Mouse (Mus musculus) ES-Bruce4 (cell line): ENCODE measurements at regions not wholly inside any gene's neighbourhood (a gene's known extent, or its start where the extent isn't known, plus 50 kb on each side); places are given as distances from the start of the nearest gene placed in this dataset.

ENCODE experiments used
- H3K27ac ChIP-seq: 2 replicates; pipeline ENCODE4 v1.5.1; 2012; ENCODE audit warnings: low read length, inconsistent platforms; ENCODE audit not compliant: insufficient read depth
- H3K27me3 ChIP-seq: 2 replicates; pipeline ENCODE4 v1.6.1; 2012; ENCODE audit warnings: mild to moderate bottlenecking, low read length, inconsistent platforms; ENCODE audit not compliant: control insufficient read depth, poor library complexity, insufficient read depth, severe bottlenecking
- H3K36me3 ChIP-seq: 2 replicates; pipeline ENCODE4 v1.6.1; 2012; ENCODE audit warnings: inconsistent platforms, mild to moderate bottlenecking, low read length, moderate library complexity; ENCODE audit not compliant: control insufficient read depth, poor library complexity, insufficient read depth, severe bottlenecking
- H3K4me1 ChIP-seq: one replicate; pipeline ENCODE4 v1.8.1; 2011; ENCODE audit warnings: low read length; ENCODE audit not compliant: control insufficient read depth, insufficient read depth
- H3K4me3 ChIP-seq: 2 replicates; pipeline ENCODE4 v1.5.1; 2011; ENCODE audit warnings: low read depth, mild to moderate bottlenecking, low read length
- H3K9ac ChIP-seq: 2 replicates; pipeline ENCODE4 v1.6.1; 2012; ENCODE audit warnings: low read depth, mild to moderate bottlenecking, inconsistent platforms; ENCODE audit not compliant: poor library complexity, severe bottlenecking
- H3K9me3 ChIP-seq: replicated peaks from 2 replicates; pipeline ENCODE4 v1.6.1; 2012; ENCODE audit warnings: mild to moderate bottlenecking, low read length, inconsistent platforms; ENCODE audit not compliant: control insufficient read depth, poor library complexity, insufficient read depth, severe bottlenecking
- CTCF ChIP-seq: IDR thresholded peaks from one replicate; pipeline ENCODE4 v1.8.1; 2011; ENCODE audit warnings: low read depth, low read length
- EP300 ChIP-seq: IDR thresholded peaks from 2 replicates; pipeline ENCODE4 v1.6.1; 2011; ENCODE audit warnings: low read depth, low read length; ENCODE audit not compliant: insufficient read depth
- POLR2A ChIP-seq: IDR thresholded peaks from one replicate; pipeline ENCODE4 v1.8.1; 2011; ENCODE audit warnings: low read length; ENCODE audit not compliant: insufficient read depth

DNA sequence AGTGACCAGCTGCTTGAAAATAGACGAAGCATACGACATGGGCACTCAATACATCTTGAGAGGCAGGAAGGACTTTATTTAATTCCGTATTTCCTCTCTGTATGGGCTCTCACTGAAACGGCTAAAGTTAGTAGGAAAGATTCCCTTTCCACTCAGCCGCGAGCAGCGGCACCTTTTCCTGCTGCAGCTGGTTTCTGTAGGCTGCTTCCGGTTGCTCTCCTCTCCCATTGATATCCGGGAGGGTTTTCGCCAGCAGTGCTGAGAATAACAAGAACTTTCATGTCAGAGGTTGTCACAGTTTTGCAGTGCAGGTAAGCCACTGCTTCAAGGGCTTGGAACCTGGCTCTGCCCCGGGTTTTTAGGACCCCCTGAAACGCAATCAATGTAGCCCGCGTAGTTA is 153.1 kb upstream of the Satb1 start:
- Histone ChIP-seq H3K9ac (no peak overlapping the region), H3K4me3 (no peak overlapping the region), H3K27ac (no peak overlapping the region), H3K4me1 (no peaks in the 10 kb centered on the region), H3K36me3 (no peaks in the 10 kb centered on the region), H3K27me3 (no peaks in the 10 kb centered on the region), H3K9me3 (no peaks in the 10 kb centered on the region)
- TF ChIP-seq CTCF (no peak), POLR2A (no peak), EP300 (no peak)

GRCm38 (mm10) chr17:51979126-51979525 is 146.0 kb upstream of the Satb1 start:
- Histone ChIP-seq H3K9me3 (no peaks in the 10 kb centered on the region), H3K36me3 (no peaks in the 10 kb centered on the region), H3K4me1 (no peaks in the 10 kb centered on the region), H3K9ac (no peak overlapping the region), H3K4me3 (no peak overlapping the region), H3K27ac (no peak overlapping the region), H3K27me3 (no peaks in the 10 kb centered on the region)
- TF ChIP-seq POLR2A = no peak
- no peak for TF ChIP-seq EP300
- no peak for TF ChIP-seq CTCF

- TF ChIP-seq CTCF = peak; percentile 11
- no peak for TF ChIP-seq POLR2A
- H3K27me3 ChIP-seq = no peaks in the 10 kb centered on the region
- no peaks in the 10 kb centered on the region; the same call in 1 of the 2 replicates for H3K9me3 ChIP-seq
- no peaks in the 10 kb centered on the region for H3K4me1 ChIP-seq
- no peak overlapping the region for H3K4me3 ChIP-seq
- H3K9ac ChIP-seq = no peak overlapping the region
- no peak overlapping the region for H3K27ac ChIP-seq
- no peaks in the 10 kb centered on the region for H3K36me3 ChIP-seq
Measured at GRCm38 (mm10) chr17:51971444-51971843, 138.4 kb upstream of the Satb1 start.

DNA sequence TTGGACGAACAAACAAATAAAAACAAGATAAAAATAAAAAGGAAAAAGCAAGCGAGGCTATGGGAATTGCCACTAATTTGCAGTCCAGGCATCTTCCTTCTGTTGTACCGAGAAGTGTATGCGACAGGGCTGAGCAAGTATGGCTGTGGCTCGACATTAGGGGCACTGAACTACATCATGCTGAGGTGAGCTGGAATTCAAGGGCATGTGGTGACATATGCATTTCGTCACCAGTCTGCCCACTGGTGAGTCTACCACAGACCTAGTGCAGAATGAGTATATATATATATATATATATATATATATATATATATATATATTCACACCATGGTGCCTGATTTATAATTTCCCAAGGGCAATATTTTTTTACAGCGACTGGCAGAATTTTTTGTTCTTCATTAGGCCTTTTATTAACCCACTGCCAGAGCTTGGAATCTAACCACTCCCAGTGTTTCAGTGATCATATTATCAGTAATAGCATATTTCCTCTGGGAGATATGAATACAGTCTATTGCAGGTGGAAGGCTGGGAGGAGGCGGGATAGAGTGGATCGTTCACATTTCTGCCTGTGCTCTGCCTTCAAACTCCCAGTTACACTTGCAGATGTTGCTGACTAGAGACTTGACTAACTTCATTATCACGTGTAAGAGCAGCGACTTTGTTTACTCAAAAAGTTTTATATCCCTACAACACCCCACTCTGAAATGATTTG is 133.6 kb upstream of the Satb1 start:
- Histone ChIP-seq H3K27ac (no peak overlapping the region), H3K27me3 (no peaks in the 10 kb centered on the region), H3K4me3 (no peak overlapping the region), H3K9ac (no peak overlapping the region), H3K36me3 (no peaks in the 10 kb centered on the region), H3K4me1 (no peaks in the 10 kb centered on the region), H3K9me3 (no peaks in the 10 kb centered on the region; the same call in 1 of the 2 replicates)
- TF ChIP-seq CTCF = no peak
- no peak for TF ChIP-seq EP300
- TF ChIP-seq POLR2A = no peak

DNA sequence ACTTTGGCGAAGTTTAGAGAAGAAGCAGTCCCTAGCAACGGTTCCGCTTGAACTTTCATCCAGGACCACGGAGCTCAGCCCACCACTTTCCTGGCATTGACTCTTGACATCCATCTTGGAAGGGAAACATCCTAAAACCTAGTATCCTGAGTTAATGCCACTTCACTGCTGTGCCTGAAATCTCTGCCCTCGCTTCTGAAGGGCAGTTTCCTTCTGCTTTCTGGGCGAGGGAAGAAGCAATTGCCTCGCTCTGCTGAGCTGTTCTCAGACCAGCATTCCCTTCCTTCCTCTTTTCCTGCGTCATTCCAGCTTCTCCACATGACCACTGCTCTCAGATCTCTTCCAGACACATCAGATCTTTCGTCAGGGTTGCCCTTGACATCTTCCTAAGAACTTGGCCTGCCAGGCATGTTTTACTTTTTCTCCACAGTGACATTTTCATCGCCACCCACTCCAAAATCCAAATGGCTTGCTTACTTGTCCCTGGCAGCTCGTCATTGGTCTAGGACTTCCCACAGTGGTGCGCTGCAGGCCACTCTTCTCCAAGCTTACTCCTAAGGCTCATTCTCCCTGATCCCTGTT is 129.5 kb upstream of the Satb1 start:
- Histone ChIP-seq H3K4me3 (no peak overlapping the region), H3K27ac (no peak overlapping the region), H3K4me1 (no peaks in the 10 kb centered on the region), H3K36me3 (no peaks in the 10 kb centered on the region), H3K27me3 (no peaks in the 10 kb centered on the region), H3K9ac (no peak overlapping the region), H3K9me3 (no peaks in the 10 kb centered on the region)
- no peak for TF ChIP-seq POLR2A
- TF ChIP-seq EP300 = no peak
- TF ChIP-seq CTCF = no peak

DNA sequence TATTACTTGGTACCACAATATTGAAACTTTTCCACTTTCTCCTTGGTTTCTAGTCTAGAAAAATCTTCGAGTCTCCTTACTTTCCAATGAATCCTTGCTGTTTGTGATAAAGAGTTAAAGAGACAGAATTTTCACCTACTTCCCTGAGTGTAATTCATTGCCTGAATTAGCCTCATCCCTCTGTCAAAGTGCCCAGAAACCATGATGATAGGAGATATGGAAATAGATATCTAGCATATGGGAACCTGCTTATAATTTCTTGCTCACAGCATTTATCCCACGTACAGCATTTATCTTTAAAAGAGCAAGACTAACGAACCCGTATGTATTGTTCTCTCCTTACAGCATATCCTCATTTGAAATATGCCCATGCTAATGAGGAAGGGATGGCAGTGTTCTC is 128.2 kb upstream of the Satb1 start:
- Histone ChIP-seq H3K9me3 (no peaks in the 10 kb centered on the region), H3K4me1 (no peaks in the 10 kb centered on the region), H3K9ac (no peak overlapping the region), H3K27me3 (no peaks in the 10 kb centered on the region; the same call in 1 of the 2 replicates), H3K36me3 (no peaks in the 10 kb centered on the region), H3K4me3 (no peak overlapping the region), H3K27ac (no peak overlapping the region)
- TF ChIP-seq EP300 (no peak), CTCF (no peak), POLR2A (no peak)
